Mouse (Mus musculus): ENCODE measurements around the gene Plxna2.

DNA sequence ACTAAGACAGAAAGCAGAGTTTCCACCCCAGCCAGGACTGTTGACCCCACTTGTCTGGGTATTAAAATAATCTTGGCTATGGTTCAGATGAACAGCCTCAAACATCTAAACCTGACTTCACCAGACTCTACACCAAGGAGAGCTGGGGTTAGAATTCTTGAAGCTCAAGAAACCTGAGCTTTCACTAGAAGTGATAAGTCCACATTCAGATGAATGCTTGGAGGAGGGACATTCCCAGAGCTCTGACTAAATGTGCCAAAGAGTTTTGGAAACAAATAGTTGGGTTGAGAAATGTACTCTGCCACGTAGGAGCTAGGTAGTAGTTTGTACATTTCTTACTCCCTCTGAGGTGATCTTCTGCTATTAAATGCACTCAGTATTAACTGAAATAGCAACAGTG is 203.7 kb downstream of the Plxna2 start:
- TF ChIP-seq POLR2A (IDR thresholded peaks at IDR 0.05; ENCODE audit: low read depth, low read length): no peak
- no peak for TF ChIP-seq CTCF (IDR thresholded peaks at IDR 0.05; ENCODE audit: extremely low read depth, insufficient read depth, insufficient read length, insufficient replicate concordance)

All from spleen, adult 2 months (tissue).